Mouse (Mus musculus) liver, adult 2 months (tissue): ENCODE measurements around the gene Ap3d1.

Source experiments
- CTCF ChIP-seq: fragments of 200-500 bp; IDR thresholded peaks from 2 replicates; pipeline ENCODE4 v1.5.1; 2011; ENCODE audit warnings: low read depth, low read length, control low read depth
- POLR2A ChIP-seq: fragments of 200-500 bp; IDR thresholded peaks from 2 replicates; pipeline ENCODE4 v1.6.1; 2011; ENCODE audit warnings: low read length, control low read depth; ENCODE audit not compliant: insufficient read depth; ENCODE audit errors: extremely low read depth

GRCm38 (mm10) chr10:80785963-80786362, 43.9 kb upstream of the Ap3d1 start:
- TF ChIP-seq CTCF (no peak), POLR2A (no peak)
